Mouse (Mus musculus) telencephalon, adult 2 months (tissue): ENCODE measurements around the gene Camkmt.

Source experiments
- DNase-seq: peaks from one replicate; pipeline ENCODE4 v3.0.0-alpha.2; 2011; ENCODE audit warnings: low read depth, low spot score

The Camkmt gene

DNA sequence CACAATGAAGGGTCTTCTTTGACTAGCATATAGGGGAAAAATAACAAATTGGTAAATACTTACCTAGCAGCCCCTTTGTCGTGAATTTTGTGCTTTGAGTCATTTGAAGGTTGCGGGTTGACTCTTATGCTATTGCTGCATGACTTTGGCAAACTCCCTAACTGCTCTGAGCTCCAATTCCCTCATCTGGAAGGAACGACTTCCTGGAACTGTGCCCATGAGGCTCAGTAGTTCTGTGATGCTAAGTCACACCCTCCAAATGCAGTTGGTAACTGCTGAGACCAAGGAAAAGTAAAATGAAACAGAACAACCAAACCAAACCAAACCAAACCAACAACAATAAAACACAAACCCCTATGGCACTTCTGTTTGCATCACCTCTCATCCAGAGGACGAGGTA, 403.2 kb downstream of the Camkmt start:
- DNase-seq, result no peak

- no peak for DNase-seq
Observed at GRCm38 (mm10) chr17:85495012-85495754, 404.8 kb downstream of the Camkmt start.

GRCm38 (mm10) chr17:85495871-85496270, 405.5 kb downstream of the Camkmt start:
- DNase-seq, result no peak

DNA sequence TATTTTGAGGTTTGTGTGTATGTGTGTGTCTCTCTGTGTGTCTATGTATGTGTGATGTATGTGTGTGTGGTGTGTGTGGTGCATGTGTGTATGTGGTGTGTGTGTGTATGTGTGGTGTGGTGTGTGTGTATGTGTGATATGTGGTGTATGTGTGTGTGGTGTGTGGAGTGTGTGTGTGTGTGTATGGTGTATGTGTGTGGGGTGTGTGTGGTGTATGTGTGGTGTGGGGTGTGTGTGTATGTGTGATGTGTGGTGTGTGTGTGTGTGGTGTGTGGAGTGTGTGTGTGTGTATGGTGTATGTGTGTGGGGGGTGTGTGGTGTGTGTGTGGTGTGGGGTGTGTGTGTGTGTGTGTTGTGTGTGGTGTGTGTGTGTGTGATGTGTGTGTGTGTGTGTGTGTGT, 414.5 kb downstream of the Camkmt start:
- DNase-seq, result no peak

DNA sequence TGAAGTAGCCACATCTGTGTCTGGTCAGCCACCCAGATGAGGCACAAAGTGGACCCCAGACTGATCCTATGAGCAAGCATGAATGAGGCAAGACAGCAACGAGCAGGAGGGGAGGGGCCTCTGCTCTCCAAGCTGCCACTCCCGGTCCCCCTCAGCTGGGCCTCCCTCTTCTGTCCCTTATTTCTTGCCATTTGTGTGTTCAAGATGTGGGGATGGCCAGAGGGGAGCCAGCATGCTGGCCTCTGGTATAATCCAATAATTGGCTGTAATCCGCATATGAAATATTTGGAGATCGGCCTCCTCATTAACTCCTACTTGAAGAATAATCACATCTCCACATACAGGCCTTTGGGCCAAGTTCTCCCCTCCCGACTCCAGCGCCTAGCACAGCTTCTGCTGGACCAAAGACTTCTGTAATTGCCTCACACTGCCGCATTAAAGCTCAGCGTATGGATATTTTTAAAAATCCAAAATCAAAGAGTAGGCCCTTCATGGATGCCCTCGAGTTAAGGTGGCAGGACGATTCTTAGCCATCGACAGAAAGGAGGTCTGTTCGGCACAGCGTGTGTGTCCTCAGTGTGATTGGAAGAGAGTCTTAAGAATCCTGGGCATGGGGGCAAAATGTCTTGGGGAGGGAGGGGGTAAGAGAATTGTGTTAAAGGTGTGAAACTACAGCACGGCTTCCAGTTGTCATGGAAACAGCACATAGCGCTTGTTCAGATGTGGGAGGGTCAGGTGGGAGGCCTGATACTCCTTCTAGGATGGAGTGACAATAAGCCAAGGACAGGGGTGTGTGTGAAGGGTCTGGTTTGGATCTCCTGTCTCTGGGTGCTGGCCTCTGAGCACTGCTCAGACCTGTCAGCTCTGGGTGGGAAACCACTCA, 416.1 kb downstream of the Camkmt start:
- no peak for DNase-seq

GRCm38 (mm10) chr17:85507089-85507460, 416.7 kb downstream of the Camkmt start:
- no peak for DNase-seq
